24 mouse cellular contexts compared by ENCODE assay signal in the genomic region with DNA sequence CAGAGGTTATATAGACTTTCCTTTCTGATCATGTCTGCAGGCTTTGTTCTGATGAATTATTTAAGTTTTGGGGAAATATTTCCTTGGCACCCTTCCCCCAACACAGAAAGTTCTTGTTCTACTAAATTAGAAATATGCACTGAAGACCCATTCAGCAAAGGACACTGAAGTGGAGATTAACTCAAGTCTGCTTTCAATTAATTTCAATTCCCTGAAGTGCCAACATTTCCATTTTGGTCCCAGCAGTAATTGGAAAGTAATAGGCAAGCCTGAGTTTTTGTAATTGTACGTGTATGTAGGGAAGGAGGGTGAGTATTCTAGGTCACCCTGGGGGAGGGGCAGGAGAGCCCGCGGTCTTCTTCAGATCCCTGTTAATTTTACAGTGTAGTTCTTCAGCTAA. TPM values are rescaled to one million over a fixed set of nuclear protein-coding genes. Genes with fewer than 3 reads are reported as not detected.
DNase-seq lines count a peak whose midpoint lies in the region; ATAC-seq lines count a peak whose summit lies in the region.
"Had no signal": no experiment of that assay in that cellular context is flagged by ENCODE, and none has a peak within 500 bp of the region (broad histone marks: within the 10 kb centered on the region; RNA-seq: fewer than 3 reads in every experiment).

No protein-coding gene starts in this region.

- no peak overlapping the region for H3K4me2 ChIP-seq in heart, embryonic 12.5 days
- H3K4me2 ChIP-seq in hindbrain, embryonic 15.5 days, result no peak overlapping the region
- no peak overlapping the region for H3K4me2 ChIP-seq in hindbrain, embryonic 12.5 days (replicated peaks)
- H3K4me2 ChIP-seq in hindbrain, embryonic 16.5 days (ENCODE audit: low read length), result no peak overlapping the region
- H3K4me2 ChIP-seq: embryonic facial prominence, embryonic 15.5 days; heart, embryonic 15.5 days; intestine, embryonic 15.5 days had no signal

- peak; percentile 28 for DNase-seq in heart, adult 11 months
- DNase-seq in kidney, adult 8-10 months, result no peak
- no peak for DNase-seq in adrenal gland, postnatal 36 days
- DNase-seq: adrenal gland, postnatal 10 days; B cell, adult 2 months; cerebellum, adult 18-20 months; cerebellum, postnatal 10 days; gastrocnemius, adult 2 months; gastrocnemius, postnatal 25 days; heart, postnatal 14 days; kidney, adult 18-20 months had no signal

- peaks cover 16% of the 10 kb centered on the region for H3K4me1 ChIP-seq in heart, embryonic 12.5 days (replicated peaks)
- H3K4me1 ChIP-seq in hindbrain, embryonic 15.5 days (replicated peaks), result no peaks in the 10 kb centered on the region
- no peaks in the 10 kb centered on the region for H3K4me1 ChIP-seq in hindbrain, embryonic 12.5 days
- H3K4me1 ChIP-seq in hindbrain, embryonic 16.5 days (ENCODE audit: control insufficient read depth, insufficient read depth, low read depth, low read length), result no peaks in the 10 kb centered on the region
- H3K4me1 ChIP-seq: embryonic facial prominence, embryonic 15.5 days; forebrain, embryonic 10.5 days; intestine, embryonic 15.5 days had no signal

- 75% methylated on average over 3 of the region's 3 CpGs for WGBS in heart, embryonic 12.5 days
- 67% methylated on average over 3 of the region's 3 CpGs for WGBS in hindbrain, embryonic 15.5 days
- 82% methylated on average over 3 of the region's 3 CpGs for WGBS in hindbrain, embryonic 12.5 days
- WGBS in hindbrain, embryonic 16.5 days, result 55% methylated on average over 3 of the region's 3 CpGs

- no peaks in the 10 kb centered on the region for H3K36me3 ChIP-seq in heart, embryonic 12.5 days
- H3K36me3 ChIP-seq in hindbrain, embryonic 15.5 days, result no peaks in the 10 kb centered on the region
- no peaks in the 10 kb centered on the region for H3K36me3 ChIP-seq in hindbrain, embryonic 12.5 days
- no peaks in the 10 kb centered on the region for H3K36me3 ChIP-seq in hindbrain, embryonic 16.5 days (ENCODE audit: control insufficient read depth, insufficient read depth, low read length)
- H3K36me3 ChIP-seq: embryonic facial prominence, embryonic 15.5 days; forebrain, embryonic 10.5 days; G1E; heart, embryonic 15.5 days; intestine, embryonic 15.5 days had no signal

- no peak for ATAC-seq in heart, embryonic 12.5 days (ENCODE audit: insufficient number of reproducible peaks, low FRiP score)
- peak; percentile 66; the same call in 1 of the 2 replicates for ATAC-seq in hindbrain, embryonic 15.5 days (ENCODE audit: low FRiP score, low read depth)
- no peak for ATAC-seq in hindbrain, embryonic 12.5 days (ENCODE audit: low FRiP score)
- ATAC-seq in hindbrain, embryonic 16.5 days, result peak; percentile 81
- ATAC-seq: CD4-positive, CD25-positive, alpha-beta regulatory T cell, adult 4 months; forebrain, embryonic 14.5 days; intestine, embryonic 15.5 days had no signal

- H3K9ac ChIP-seq in heart, embryonic 12.5 days, result no peak overlapping the region
- H3K9ac ChIP-seq in hindbrain, embryonic 15.5 days, result no peak overlapping the region
- no peak overlapping the region for H3K9ac ChIP-seq in hindbrain, embryonic 12.5 days
- H3K9ac ChIP-seq in hindbrain, embryonic 16.5 days (ENCODE audit: low read depth, low read length), result no peak overlapping the region
- H3K9ac ChIP-seq: embryonic facial prominence, embryonic 15.5 days; heart, embryonic 15.5 days; intestine, embryonic 15.5 days had no signal

- H3K9me3 ChIP-seq in heart, embryonic 12.5 days (replicated peaks), result no peaks in the 10 kb centered on the region
- H3K9me3 ChIP-seq in hindbrain, embryonic 15.5 days, result no peaks in the 10 kb centered on the region
- H3K9me3 ChIP-seq in hindbrain, embryonic 12.5 days (replicated peaks), result no peaks in the 10 kb centered on the region
- H3K9me3 ChIP-seq in hindbrain, embryonic 16.5 days (ENCODE audit: control insufficient read depth, low read length), result no peaks in the 10 kb centered on the region
- H3K9me3 ChIP-seq: embryonic facial prominence, embryonic 15.5 days; forebrain, embryonic 10.5 days; G1E; heart, embryonic 15.5 days; intestine, embryonic 15.5 days had no signal

- no peak overlapping the region for H3K4me3 ChIP-seq in heart, embryonic 12.5 days
- no peak overlapping the region for H3K4me3 ChIP-seq in hindbrain, embryonic 15.5 days
- H3K4me3 ChIP-seq in hindbrain, embryonic 12.5 days, result no peak overlapping the region
- no peak overlapping the region for H3K4me3 ChIP-seq in hindbrain, embryonic 16.5 days (ENCODE audit: low read length)
- H3K4me3 ChIP-seq: embryonic facial prominence, embryonic 15.5 days; erythroblast, embryonic 14.5 days; forebrain, embryonic 10.5 days; gastrocnemius, adult 2 months; heart, embryonic 15.5 days; intestine, embryonic 15.5 days had no signal

- H3K27me3 ChIP-seq in heart, embryonic 12.5 days (replicated peaks), result no peaks in the 10 kb centered on the region
- no peaks in the 10 kb centered on the region for H3K27me3 ChIP-seq in hindbrain, embryonic 15.5 days
- H3K27me3 ChIP-seq in hindbrain, embryonic 12.5 days, result no peaks in the 10 kb centered on the region
- no peaks in the 10 kb centered on the region for H3K27me3 ChIP-seq in hindbrain, embryonic 16.5 days (replicated peaks; ENCODE audit: control insufficient read depth, insufficient read depth, low read length)
- H3K27me3 ChIP-seq: embryonic facial prominence, embryonic 15.5 days; heart, embryonic 15.5 days; intestine, embryonic 15.5 days had no signal

- no peak overlapping the region for H3K27ac ChIP-seq in heart, embryonic 12.5 days (ENCODE audit: poor library complexity, severe bottlenecking)
- 0 out of 2 replicates have a peak overlapping the region, but pooled peaks have one; percentile 25 for H3K27ac ChIP-seq in hindbrain, embryonic 15.5 days (replicated peaks)
- H3K27ac ChIP-seq in hindbrain, embryonic 12.5 days, result no peak overlapping the region
- no peak overlapping the region for H3K27ac ChIP-seq in hindbrain, embryonic 16.5 days (ENCODE audit: low read depth, low read length)
- H3K27ac ChIP-seq: embryonic facial prominence, embryonic 15.5 days; forebrain, embryonic 10.5 days; gastrocnemius, adult 2 months; heart, embryonic 15.5 days; intestine, embryonic 15.5 days had no signal

RNA-seq across cellular contexts. Expression of gene Arhgef33, which starts 19.2 kb away (rescaled TPM):
- polyA plus RNA-seq in heart, embryonic 12.5 days (2016; fragmentation: Nextera tagmentation; extraction: Ambion mirVana), result 1.4 and 2.2 TPM in 2 replicates
- 4.7 and 5.0 TPM in 2 replicates for polyA plus RNA-seq in hindbrain, embryonic 15.5 days (2015; fragmentation: Nextera tagmentation; extraction: Ambion mirVana)
- polyA plus RNA-seq in hindbrain, embryonic 12.5 days (2016; fragmentation: Nextera tagmentation; extraction: Ambion mirVana), result 1.0 and 1.2 TPM in 2 replicates
- polyA plus RNA-seq in hindbrain, embryonic 16.5 days (2015; fragmentation: Nextera tagmentation; extraction: Ambion mirVana), result 2.6 and 2.7 TPM in 2 replicates
- under 1 TPM in 1 of 2 experiments, not detected in 1; 0.63 TPM for total RNA-seq in adrenal gland, postnatal 36 days (2021)
- total RNA-seq: gastrocnemius, adult 2 months; gastrocnemius, postnatal 25 days had no signal
- polyA plus RNA-seq: CD4-positive, CD25-positive, alpha-beta regulatory T cell, adult 4 months; erythroblast, embryonic 14.5 days; G1E had no signal

RNA-seq across cellular contexts. Expression of gene Dhx57, which starts 36.2 kb away (rescaled TPM):
- 13.7 and 13.8 TPM in 2 replicates for polyA plus RNA-seq in heart, embryonic 12.5 days (2016; fragmentation: Nextera tagmentation; extraction: Ambion mirVana)
- 52.0 and 55.1 TPM in 2 replicates for polyA plus RNA-seq in hindbrain, embryonic 15.5 days (2015; fragmentation: Nextera tagmentation; extraction: Ambion mirVana)
- polyA plus RNA-seq in hindbrain, embryonic 12.5 days (2016; fragmentation: Nextera tagmentation; extraction: Ambion mirVana), result 42.7 and 44.6 TPM in 2 replicates
- polyA plus RNA-seq in hindbrain, embryonic 16.5 days (2015; fragmentation: Nextera tagmentation; extraction: Ambion mirVana), result 47.4 and 54.1 TPM in 2 replicates
- 10 to 100 TPM; 11.9 to 12.7 TPM for total RNA-seq in adrenal gland, postnatal 36 days (2021)

RNA-seq across cellular contexts. Expression of gene Morn2, which starts 36.4 kb away (rescaled TPM):
- polyA plus RNA-seq in heart, embryonic 12.5 days (2016; fragmentation: Nextera tagmentation; extraction: Ambion mirVana), result 16.5 and 17.2 TPM in 2 replicates
- 54.2 and 56.9 TPM in 2 replicates for polyA plus RNA-seq in hindbrain, embryonic 15.5 days (2015; fragmentation: Nextera tagmentation; extraction: Ambion mirVana)
- polyA plus RNA-seq in hindbrain, embryonic 12.5 days (2016; fragmentation: Nextera tagmentation; extraction: Ambion mirVana), result 32.3 and 32.4 TPM in 2 replicates
- 56.7 and 65.2 TPM in 2 replicates for polyA plus RNA-seq in hindbrain, embryonic 16.5 days (2015; fragmentation: Nextera tagmentation; extraction: Ambion mirVana)
- total RNA-seq in adrenal gland, postnatal 36 days (2021), result 10 to 100 TPM; 13.7 to 17.6 TPM

RNA-seq across cellular contexts. Expression of gene Gm10190, which starts 46.9 kb away (rescaled TPM):
- polyA plus RNA-seq in heart, embryonic 12.5 days (2016; fragmentation: Nextera tagmentation; extraction: Ambion mirVana), result 1.1 and 2.4 TPM in 2 replicates
- polyA plus RNA-seq in hindbrain, embryonic 15.5 days (2015; fragmentation: Nextera tagmentation; extraction: Ambion mirVana), result 3.0 and 3.2 TPM in 2 replicates
- polyA plus RNA-seq in hindbrain, embryonic 12.5 days (2016; fragmentation: Nextera tagmentation; extraction: Ambion mirVana), result 1.7 and 2.1 TPM in 2 replicates
- 1.3 and 2.5 TPM in 2 replicates for polyA plus RNA-seq in hindbrain, embryonic 16.5 days (2015; fragmentation: Nextera tagmentation; extraction: Ambion mirVana)
- 1 to 10 TPM in 1 of 2 experiments, not detected in 1; 1.1 TPM for total RNA-seq in adrenal gland, postnatal 36 days (2021)
- total RNA-seq: G1E; gastrocnemius, adult 2 months; gastrocnemius, postnatal 25 days; granulocyte monocyte progenitor cell, adult 5-6 weeks; heart, postnatal 14 days had no signal
- polyA plus RNA-seq: CD4-positive, CD25-positive, alpha-beta regulatory T cell, adult 4 months; erythroblast, embryonic 14.5 days; G1E had no signal

Comparison
In these comparisons a context has a peak if more than half of its experiments do, and no peak if none do; other contexts are left out.
1. ATAC-seq: peak in hindbrain, embryonic 15.5 days (single experiment) and hindbrain, embryonic 16.5 days (single experiment); none in heart, embryonic 12.5 days (single experiment) and hindbrain, embryonic 12.5 days (single experiment).